Mouse (Mus musculus): ENCODE measurements around the gene Nkd1.

DNA sequence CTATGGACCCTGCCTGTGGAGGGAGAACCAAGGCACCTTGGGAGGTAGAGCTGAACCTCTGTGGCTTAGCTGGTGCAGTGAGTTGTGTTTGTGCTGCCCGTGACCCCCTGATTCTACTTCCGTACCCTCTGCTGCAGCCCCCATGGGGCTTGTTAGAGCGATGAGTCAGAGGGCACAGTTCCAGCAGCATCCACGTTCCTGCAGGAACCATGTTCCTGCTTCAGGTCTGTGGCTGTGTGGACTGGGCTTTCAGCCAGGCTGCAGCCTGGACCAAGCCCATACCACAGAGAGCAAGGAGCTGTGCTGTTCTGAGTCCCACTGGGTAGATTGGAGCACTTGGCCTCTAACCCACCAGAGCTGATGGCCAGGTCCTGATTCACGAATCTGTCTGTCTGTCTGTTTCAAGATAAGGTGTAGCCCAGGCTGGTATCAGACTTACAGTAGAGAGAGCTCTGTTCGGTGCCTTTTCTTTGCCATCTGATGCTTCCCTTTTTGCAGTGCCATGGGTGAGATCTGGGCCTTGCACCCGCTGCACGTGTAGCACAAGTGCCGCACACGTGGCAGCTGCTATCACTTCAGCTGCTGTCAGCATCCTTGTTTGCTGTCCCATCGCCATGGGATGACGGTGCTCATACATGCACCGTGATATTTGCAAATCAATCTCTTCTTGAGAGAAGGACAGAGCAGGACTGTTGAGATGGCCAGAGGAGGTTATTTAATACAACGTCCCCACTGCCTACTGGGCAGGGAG is 50.5 kb downstream of the Nkd1 start:
- TF ChIP-seq POLR2A (IDR thresholded peaks at IDR 0.05; ENCODE audit: control insufficient read depth, extremely low read depth, insufficient read depth, low read length, poor library complexity) (no peak), CTCF (IDR thresholded peaks at IDR 0.05; ENCODE audit: borderline replicate concordance, control insufficient read depth, extremely low read depth, insufficient read depth, low read length, poor library complexity) (no peak)
